Mouse (Mus musculus) mouse embryonic stem cell (cell line): Measurements from ENCODE around the gene Slc6a9.

Experiments used
- in situ Hi-C, 2 experiments: fragments of 300-500 bp; cut with MboI; formaldehyde crosslinking; loops; 1 replicate in 1 of 2; 3 replicates in 1 of 2; pipeline ENCODE4 v1.14.3; 2019 to 2020; ENCODE audit warnings: low sequenced_read_pairs in 2 of 2, low pct_unique_long_range_greater_than_20kb in 1 of 2, mixed read lengths in 1 of 2; ENCODE audit not compliant: unreplicated experiment in 1 of 2

The Slc6a9 gene

GRCm38 (mm10) chr4:117834457-117834844, at the start of gene Slc6a9:
Gene Slc6a9 (plus strand): TSS chr4:117834506.
- in situ Hi-C loops, result loop anchor here in 1 of 2 experiments (10.0 kb wide), 1 partner anchor 250 kb away; no protein-coding TSS in a partner anchor

DNA sequence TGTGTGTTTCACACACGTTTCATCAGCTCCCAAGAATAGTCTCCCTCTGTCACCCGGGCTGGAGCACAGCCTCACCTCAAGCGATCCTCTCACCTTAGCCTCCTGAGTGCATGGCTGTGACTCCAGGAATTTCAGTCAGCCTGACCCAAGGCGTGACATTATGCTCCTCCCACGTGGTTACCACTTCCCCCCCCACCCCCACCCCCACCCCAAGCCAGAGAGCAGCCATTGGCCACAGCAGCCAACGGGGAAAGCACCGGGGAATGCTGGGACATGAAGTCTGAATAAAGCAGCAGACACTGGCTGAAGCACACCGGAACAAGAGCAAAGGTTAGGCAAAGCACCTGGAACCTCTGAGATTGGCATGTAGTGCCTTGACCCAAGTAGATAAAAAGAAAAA, 47.3 kb upstream of the Slc6a9 start:
- in situ Hi-C loops, result no loop called here

DNA sequence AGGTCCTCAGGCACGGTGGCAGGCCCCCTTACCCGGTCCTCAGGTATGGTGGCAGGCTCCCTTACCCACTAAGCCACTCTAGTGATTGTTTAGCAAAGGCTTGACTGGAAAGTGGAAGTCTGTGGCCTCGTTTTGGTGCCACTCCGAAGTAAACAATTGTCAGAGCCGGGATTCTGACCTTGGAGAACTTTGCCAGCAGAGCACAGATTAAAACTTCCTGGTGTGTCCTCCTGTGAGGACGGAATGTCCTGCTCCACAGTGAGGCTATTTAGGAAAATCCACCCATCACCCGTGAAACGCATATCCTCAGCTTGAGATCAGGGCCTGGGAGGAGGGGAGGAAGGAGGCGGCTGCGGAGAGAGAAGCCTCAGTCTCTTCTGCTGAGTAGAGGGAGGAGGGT, 46.0 kb upstream of the Slc6a9 start:
- in situ Hi-C loops, result no loop called here

DNA sequence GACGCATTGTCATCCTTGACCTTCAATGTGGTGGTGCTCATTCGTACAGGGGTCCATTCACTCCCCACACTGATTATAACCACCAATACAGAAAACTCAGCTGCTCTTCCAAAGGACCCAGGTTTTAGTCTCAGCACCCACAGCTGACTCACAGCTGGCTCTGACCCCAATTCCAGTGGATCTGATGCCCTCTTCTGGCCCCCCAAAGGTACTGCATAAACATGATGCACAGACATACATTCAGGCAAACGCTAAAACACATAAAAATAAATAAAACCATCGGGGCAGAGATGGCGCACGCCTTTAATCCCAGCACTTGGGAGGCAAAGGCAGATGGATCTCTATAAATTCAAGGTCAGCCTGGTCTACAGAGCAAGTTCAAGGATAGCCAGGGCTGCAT, 34.4 kb upstream of the Slc6a9 start:
- in situ Hi-C loops, result no loop called here

DNA sequence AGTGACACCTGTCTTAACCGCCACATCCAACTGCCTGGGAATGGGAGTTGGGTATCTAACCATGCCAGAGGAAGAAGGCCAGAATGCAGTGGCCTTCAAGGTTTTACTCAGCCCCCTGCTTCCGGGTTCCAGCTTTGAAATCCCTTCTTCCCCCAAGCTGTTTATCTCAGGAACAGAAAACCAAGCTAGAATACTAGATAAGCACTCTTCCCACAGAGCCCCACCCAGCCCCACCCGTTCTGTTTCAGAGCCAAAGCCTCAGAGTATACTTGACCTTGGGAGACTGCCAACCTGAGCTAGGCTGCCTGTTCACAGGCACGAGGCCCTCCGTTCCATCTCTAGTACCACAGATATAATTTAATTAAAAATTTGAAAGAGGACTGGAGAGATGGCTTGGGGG, 27.3 kb upstream of the Slc6a9 start:
- in situ Hi-C loops, result no loop called here

DNA sequence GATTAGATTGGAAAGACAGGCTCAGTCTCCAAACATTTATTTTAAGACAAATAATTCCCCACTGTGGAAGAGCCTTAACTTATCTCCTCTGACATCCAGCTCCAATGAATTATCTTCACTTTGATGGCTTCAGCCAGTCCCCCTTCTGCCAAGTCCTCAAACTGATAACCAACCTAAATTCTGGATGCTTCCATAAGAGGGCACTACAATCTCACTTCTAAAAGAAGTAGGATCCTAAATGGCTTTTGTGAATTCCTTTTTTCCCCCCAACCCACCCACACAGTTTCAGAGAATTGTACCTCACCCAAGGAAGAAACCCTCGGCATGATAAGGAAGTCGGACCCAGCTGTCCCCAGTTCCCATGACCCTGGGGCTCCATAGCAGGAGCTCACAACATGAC, 23.4 kb upstream of the Slc6a9 start:
- in situ Hi-C loops, result no loop called here

DNA sequence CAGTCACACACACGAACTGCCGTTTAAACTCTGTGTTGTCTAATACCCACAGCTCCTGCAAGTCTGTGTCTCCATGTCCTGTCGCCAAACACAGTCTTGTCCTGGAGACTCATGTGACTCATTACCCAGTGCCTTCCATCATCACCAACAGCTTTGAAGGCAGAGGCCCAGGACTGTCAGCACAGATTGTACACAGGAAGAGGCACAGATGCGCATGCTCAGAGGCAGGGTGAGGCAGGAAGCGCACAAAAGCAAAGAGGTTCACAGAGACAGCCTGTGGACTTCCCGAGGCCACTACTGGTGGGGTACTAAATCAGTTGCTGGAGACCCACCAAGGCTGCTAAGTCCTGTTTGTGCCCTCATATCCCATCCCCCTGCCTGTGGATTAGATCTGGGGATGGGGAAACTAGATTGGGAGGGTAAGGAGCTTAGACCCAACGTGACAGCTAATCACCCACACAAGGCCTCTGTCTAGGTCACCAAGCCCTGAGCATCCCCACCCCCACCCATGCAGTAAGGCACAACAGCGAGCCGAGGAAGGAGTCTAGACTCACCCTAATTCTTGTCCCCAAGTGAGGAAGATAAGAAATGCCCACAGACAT, 20.6 kb upstream of the Slc6a9 start:
- in situ Hi-C loops, result no loop called here

DNA sequence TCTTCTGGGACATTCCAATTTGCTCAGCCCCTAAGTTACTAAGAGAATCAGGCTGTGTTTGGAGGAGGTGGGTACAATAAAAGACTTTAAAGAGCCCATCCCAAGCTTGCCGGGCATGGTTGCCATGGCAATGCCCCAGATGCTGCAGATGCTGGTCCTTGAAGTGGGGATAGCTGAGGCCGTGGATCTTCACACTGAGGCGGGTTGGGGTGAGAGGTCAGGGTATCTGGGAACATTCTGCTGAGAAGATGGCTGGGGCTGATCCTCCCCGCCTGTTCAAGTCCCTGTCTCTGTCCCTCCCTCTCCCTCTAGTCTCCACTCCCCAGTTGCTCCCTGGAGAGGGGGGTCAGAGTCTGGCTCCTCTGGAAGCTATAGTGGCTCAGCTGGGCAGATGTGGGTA, 20.0 kb upstream of the Slc6a9 start:
- in situ Hi-C loops, result no loop called here

DNA sequence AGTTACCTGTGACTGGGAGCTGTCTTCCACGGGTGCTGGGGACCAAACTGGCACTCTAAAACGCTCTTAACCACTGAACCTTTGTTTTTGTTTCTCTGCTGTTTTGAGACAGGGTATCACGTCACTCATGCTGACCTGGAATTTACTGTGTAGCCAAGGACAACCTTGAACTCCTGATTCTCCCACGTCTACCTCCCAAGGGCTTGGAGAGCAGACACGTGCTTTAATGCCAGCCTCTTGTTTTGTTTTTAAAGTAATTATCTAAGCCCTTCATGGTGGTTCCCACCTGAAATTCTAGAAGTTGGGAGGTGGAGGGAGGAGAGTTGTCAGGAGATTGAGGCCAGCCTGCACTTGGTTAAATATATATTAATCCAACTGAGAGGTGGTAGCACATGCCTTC, 17.5 kb upstream of the Slc6a9 start:
- in situ Hi-C loops, result no loop called here

DNA sequence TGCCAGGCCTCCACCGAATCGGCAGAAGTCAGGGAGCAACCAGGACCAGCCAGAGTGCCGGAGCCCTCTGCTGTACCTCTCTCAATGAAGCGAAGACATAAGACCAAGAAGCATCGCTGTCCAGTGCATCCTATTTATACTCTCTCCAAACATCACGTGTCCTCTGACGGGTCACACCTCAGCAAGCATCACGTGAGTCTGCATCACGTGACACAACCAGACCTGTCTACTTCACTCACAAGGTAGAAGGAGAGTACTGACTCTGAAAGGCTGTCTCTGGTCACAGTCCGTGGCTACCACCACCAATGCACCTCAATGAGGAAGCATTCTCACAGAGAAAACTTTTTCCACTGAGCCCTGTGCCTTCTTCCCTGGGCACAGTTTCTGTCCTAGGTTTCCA, 16.3 kb upstream of the Slc6a9 start:
- in situ Hi-C loops, result no loop called here

- in situ Hi-C loops, result no loop called here
Observed at GRCm38 (mm10) chr4:117828572-117829145, 5.6 kb upstream of the Slc6a9 start.

- in situ Hi-C loops, result loop anchor here in 1 of 2 experiments (10.0 kb wide), 1 partner anchor 255 kb away; no protein-coding TSS in a partner anchor
Observed at GRCm38 (mm10) chr4:117829260-117830123, 4.8 kb upstream of the Slc6a9 start.

DNA sequence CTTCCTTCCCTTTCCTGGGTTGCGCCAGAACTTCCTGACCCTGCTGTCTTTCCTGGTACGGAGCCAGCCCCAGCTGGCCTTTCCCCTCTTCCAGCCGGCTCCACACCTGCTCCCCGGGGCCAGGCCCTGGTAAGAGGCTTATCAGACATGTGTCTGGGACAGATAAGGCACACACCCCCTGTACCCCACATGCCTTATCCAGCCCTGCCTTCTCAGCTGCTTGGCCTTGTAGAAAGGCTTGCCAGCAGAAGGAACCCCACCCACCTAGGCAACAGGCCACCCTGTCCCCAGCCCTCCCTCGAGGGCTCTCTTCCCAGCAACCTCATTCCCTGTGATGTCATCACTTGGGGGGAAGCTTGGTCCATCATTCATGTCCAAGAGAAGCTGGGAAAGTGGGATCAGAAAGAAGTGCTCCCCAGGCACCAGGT, 4.2 kb upstream of the Slc6a9 start:
- in situ Hi-C loops, result loop anchor here in 1 of 2 experiments (10.0 kb wide), 1 partner anchor 255 kb away; no protein-coding TSS in a partner anchor

- in situ Hi-C loops, result loop anchor here in 1 of 2 experiments (10.0 kb wide), 1 partner anchor 254 kb away; no protein-coding TSS in a partner anchor
Observed at GRCm38 (mm10) chr4:117830801-117831200, 3.5 kb upstream of the Slc6a9 start.

GRCm38 (mm10) chr4:117831499-117831898, 2.8 kb upstream of the Slc6a9 start:
- in situ Hi-C loops, result loop anchor here in 1 of 2 experiments (10.0 kb wide), 1 partner anchor 253 kb away; no protein-coding TSS in a partner anchor

GRCm38 (mm10) chr4:117831920-117832691, 2.2 kb upstream of the Slc6a9 start:
- in situ Hi-C loops, result loop anchor here in 1 of 2 experiments (10.0 kb wide), 1 partner anchor 253 kb away; no protein-coding TSS in a partner anchor

DNA sequence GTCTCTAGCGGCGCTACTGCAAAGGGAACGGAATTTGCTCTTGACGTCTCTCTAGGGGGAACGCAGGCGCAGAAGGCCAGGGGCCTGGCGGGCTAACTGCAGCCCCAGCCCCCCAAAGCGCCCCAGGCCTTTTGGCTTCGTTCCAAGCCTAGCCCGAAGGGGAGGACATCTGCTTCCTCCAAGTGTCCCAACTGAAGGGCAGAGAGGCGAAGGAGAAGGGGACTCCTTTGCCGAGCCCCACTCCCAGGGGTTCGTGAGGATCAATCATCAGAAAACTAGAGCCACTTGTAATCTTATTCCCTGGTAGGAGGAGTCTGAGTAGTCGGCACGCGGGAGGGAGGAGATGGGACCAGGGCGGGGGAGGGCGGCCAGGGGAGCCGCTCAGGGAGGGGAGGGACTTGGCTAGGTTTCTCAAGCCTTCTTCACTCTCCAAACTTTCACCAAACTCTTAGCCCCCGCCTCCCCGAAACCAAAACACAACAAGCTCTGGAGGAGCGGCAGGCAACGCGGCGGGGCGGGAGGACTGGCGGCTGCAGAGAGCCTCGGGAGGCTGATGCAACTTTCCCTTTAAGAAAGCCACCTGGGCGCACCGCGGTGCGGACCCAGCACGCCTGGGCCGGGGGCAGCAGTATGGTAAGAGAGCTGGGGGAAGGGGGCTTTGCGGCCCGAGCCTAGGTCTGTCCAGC, 682 bp downstream of the Slc6a9 start:
- in situ Hi-C loops, result loop anchor here in 1 of 2 experiments (10.0 kb wide), 1 partner anchor 250 kb away; no protein-coding TSS in a partner anchor
